ENCODE assay signal across 13 mouse cellular contexts in the genomic region with DNA sequence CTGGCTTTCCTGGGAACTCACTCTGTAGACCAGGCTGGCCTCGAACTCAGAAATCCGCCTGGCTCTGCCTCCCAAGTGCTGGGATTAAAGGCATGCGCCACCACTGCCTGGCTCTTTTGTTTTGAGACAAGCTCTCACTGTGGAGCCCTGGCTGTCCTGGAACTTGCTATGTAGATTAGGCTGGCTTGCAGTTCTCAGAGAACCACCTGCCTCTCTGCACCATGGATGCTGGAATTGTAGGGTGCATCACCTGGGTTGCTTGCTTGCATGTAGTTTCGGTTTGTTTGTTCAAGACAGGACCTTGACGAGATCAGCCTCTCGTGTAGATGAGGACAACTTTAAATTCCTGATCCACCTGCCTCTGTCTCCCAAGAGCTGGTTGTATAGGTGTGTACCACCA. TPM values are rescaled to one million over a fixed set of nuclear protein-coding genes. Genes with fewer than 3 reads are reported as not detected.
DNase-seq lines count a peak whose midpoint lies in the region; ATAC-seq lines count a peak whose summit lies in the region.
"Had no signal": no experiment of that assay in that cellular context is flagged by ENCODE, and none has a peak within 500 bp of the region (broad histone marks: within the 10 kb centered on the region; RNA-seq: fewer than 3 reads in every experiment).

No protein-coding gene starts in this region.

- no peak overlapping the region for H3K27ac ChIP-seq in hindbrain, embryonic 14.5 days
- H3K27ac ChIP-seq in hindbrain, embryonic 10.5 days = no peak overlapping the region
- no peak overlapping the region for H3K27ac ChIP-seq in intestine, embryonic 16.5 days (ENCODE audit: low read length)
- H3K27ac ChIP-seq: limb, embryonic 13.5 days had no signal

- no peak overlapping the region for H3K4me3 ChIP-seq in hindbrain, embryonic 14.5 days (replicated peaks; ENCODE audit: low read length)
- H3K4me3 ChIP-seq in hindbrain, embryonic 10.5 days = no peak overlapping the region
- H3K4me3 ChIP-seq in intestine, embryonic 16.5 days (ENCODE audit: low read length) = no peak overlapping the region
- H3K4me3 ChIP-seq: limb, embryonic 13.5 days had no signal

- no peak overlapping the region for H3K9ac ChIP-seq in hindbrain, embryonic 14.5 days
- no peak overlapping the region for H3K9ac ChIP-seq in intestine, embryonic 16.5 days (ENCODE audit: low read depth, low read length)
- H3K9ac ChIP-seq: limb, embryonic 13.5 days had no signal

- DNase-seq in hindbrain, embryonic 14.5 days (ENCODE audit: low spot score) = no peak
- no peak for DNase-seq in hindbrain, embryonic 10.5 days (ENCODE audit: low spot score)
- peak; percentile 8 for DNase-seq in 416B (ENCODE audit: low read depth)
- peak; percentile 74 for DNase-seq in ES-CJ7 (ENCODE audit: low read depth, low spot score)
- no peak for DNase-seq in ovary, postnatal 14 days (ENCODE audit: low spot score)
- no peak for DNase-seq in frontal cortex, adult 2 months (ENCODE audit: extremely low spot score in 1 of 2, low spot score in 1 of 2)
- no peak for DNase-seq in adrenal gland, postnatal 36 days
- DNase-seq: adrenal gland, postnatal 14 days; cerebellum, adult 9-10 months; gastrocnemius, adult 2 months; kidney, adult 8-10 months had no signal

- no peaks in the 10 kb centered on the region for H3K9me3 ChIP-seq in hindbrain, embryonic 14.5 days (ENCODE audit: control insufficient read depth, low read length)
- no peaks in the 10 kb centered on the region for H3K9me3 ChIP-seq in hindbrain, embryonic 10.5 days
- H3K9me3 ChIP-seq in intestine, embryonic 16.5 days (ENCODE audit: control insufficient read depth, low read length) = no peaks in the 10 kb centered on the region
- H3K9me3 ChIP-seq: limb, embryonic 13.5 days had no signal

- WGBS in hindbrain, embryonic 14.5 days = 87% methylated on average over 6 of the region's 6 CpGs
- 91% methylated on average over 6 of the region's 6 CpGs for WGBS in hindbrain, embryonic 10.5 days
- 77% methylated on average over 6 of the region's 6 CpGs for WGBS in intestine, embryonic 16.5 days

- no peak for ATAC-seq in hindbrain, embryonic 14.5 days (ENCODE audit: low FRiP score)
- ATAC-seq in intestine, embryonic 16.5 days = no peak

- no peaks in the 10 kb centered on the region for H3K36me3 ChIP-seq in hindbrain, embryonic 14.5 days (replicated peaks; ENCODE audit: control insufficient read depth, insufficient read depth)
- H3K36me3 ChIP-seq in hindbrain, embryonic 10.5 days = no peaks in the 10 kb centered on the region
- no peaks in the 10 kb centered on the region for H3K36me3 ChIP-seq in intestine, embryonic 16.5 days (ENCODE audit: control insufficient read depth, insufficient read depth, low read length)
- H3K36me3 ChIP-seq: limb, embryonic 13.5 days had no signal

- H3K4me2 ChIP-seq in hindbrain, embryonic 14.5 days (replicated peaks) = 0 out of 2 replicates have a peak overlapping the region, but pooled peaks have one; percentile 32
- peak overlapping the region; percentile 37; the same call in 1 of the 2 replicates for H3K4me2 ChIP-seq in intestine, embryonic 16.5 days (ENCODE audit: low read depth, low read length)

- H3K27me3 ChIP-seq in hindbrain, embryonic 14.5 days (ENCODE audit: control insufficient read depth, insufficient read depth, low read length) = no peaks in the 10 kb centered on the region
- H3K27me3 ChIP-seq in hindbrain, embryonic 10.5 days (ENCODE audit: insufficient read depth, poor library complexity, severe bottlenecking) = peaks cover 8% of the 10 kb centered on the region; the same call in 1 of the 2 replicates
- no peaks in the 10 kb centered on the region for H3K27me3 ChIP-seq in intestine, embryonic 16.5 days (replicated peaks; ENCODE audit: control insufficient read depth, insufficient read depth, low read length)
- H3K27me3 ChIP-seq: limb, embryonic 13.5 days had no signal

- H3K4me1 ChIP-seq in hindbrain, embryonic 14.5 days (replicated peaks; ENCODE audit: control insufficient read depth, insufficient read depth, low read length) = peaks cover 5% of the 10 kb centered on the region; the same call in 1 of the 2 replicates
- peaks cover 23% of the 10 kb centered on the region for H3K4me1 ChIP-seq in hindbrain, embryonic 10.5 days (replicated peaks)
- peaks cover 7% of the 10 kb centered on the region for H3K4me1 ChIP-seq in intestine, embryonic 16.5 days (ENCODE audit: control insufficient read depth, insufficient read depth, low read length)

RNA-seq across cellular contexts. Expression of a gene that starts 2.7 kb away (rescaled TPM):
- polyA plus RNA-seq in hindbrain, embryonic 14.5 days (2014; fragmentation: Nextera tagmentation; extraction: Ambion mirVana) = 6.9 and 7.0 TPM in 2 replicates
- 10.3 and 14.9 TPM in 2 replicates for polyA plus RNA-seq in hindbrain, embryonic 10.5 days (2016; fragmentation: Nextera tagmentation; extraction: Ambion mirVana)
- polyA plus RNA-seq in intestine, embryonic 16.5 days (2015; fragmentation: Nextera tagmentation; extraction: Ambion mirVana) = 14.6 and 15.4 TPM in 2 replicates
- 7.9 and 9.2 TPM in 2 replicates for polyA plus RNA-seq in frontal cortex, adult 2 months (2012; rRNA removed)
- total RNA-seq in adrenal gland, postnatal 36 days (2021) = 10 to 100 TPM; 20.7 to 25.4 TPM

Comparison
In these comparisons a context has a peak if more than half of its experiments do, and no peak if none do; other contexts are left out.
1. DNase-seq: peak in 416B (single experiment) and ES-CJ7 (single experiment); none in hindbrain, embryonic 14.5 days (single experiment), hindbrain, embryonic 10.5 days (single experiment), ovary, postnatal 14 days (single experiment), frontal cortex, adult 2 months (0 of 2) and adrenal gland, postnatal 36 days (0 of 2).